Mouse (Mus musculus) lung, adult 2 months (tissue): Measurements from ENCODE around the gene Adam12.

Experiments used
- CTCF ChIP-seq: fragments of 200-500 bp; IDR thresholded peaks from 2 replicates; pipeline ENCODE4 v1.5.1; 2011; ENCODE audit warnings: mild to moderate bottlenecking, low read length, control low read depth; ENCODE audit not compliant: insufficient read depth
- POLR2A ChIP-seq: fragments of 200-500 bp; IDR thresholded peaks from 2 replicates; pipeline ENCODE4 v1.6.1; 2011; ENCODE audit warnings: low read depth, mild to moderate bottlenecking, control low read depth, low read length, borderline replicate concordance; ENCODE audit errors: extremely low read depth

DNA sequence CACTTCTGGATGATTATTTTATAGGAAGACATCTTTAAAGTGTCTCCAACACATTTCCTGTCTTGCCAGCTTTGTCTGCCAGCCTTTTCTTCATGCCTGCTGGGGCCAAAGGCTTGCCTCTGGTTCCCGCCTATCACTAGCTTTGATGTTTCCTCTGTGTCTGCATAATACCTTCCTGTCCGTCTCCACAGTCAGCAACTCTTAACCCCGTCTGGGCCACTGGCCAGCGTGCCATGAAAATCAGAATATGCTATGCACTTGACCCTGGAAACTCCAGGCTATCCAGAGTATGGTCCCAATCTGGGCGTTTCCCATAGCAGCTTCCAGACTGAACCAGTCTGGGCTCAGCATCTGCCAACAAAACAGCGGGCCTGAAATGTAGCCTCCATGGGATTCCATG is 69.1 kb downstream of the Adam12 start:
- no peak for TF ChIP-seq POLR2A
- no peak for TF ChIP-seq CTCF
